Mouse (Mus musculus) midbrain, embryonic 14.5 days (tissue): ENCODE results near the gene Krt12. TPM values are rescaled to one million over a fixed set of nuclear protein-coding genes. Genes with fewer than 3 reads are reported as not detected.
A peak's percentile ranks its signal among the peaks of the same experiment; 100 is the strongest.

Experiments used
- ATAC-seq: fragments of 200-750 bp; cut with Nextera tagmentation; 2 replicates; pipeline ENCODE4 v1.8.0; 2017; ENCODE audit warnings: moderate number of reproducible peaks, moderate library complexity; ENCODE audit not compliant: low FRiP score, low TSS enrichment
- DNase-seq: peaks from one replicate; pipeline ENCODE4 v3.0.0-alpha.2; 2015
- H3K27ac ChIP-seq: fragments of 300-500 bp; sonication (generic); replicated peaks from 2 replicates; pipeline ENCODE4 v1.5.1; 2014; ENCODE audit warnings: mild to moderate bottlenecking, low read depth, low read length, moderate library complexity
- H3K27me3 ChIP-seq: fragments of 300-500 bp; sonication (generic); 2 replicates; pipeline ENCODE4 v1.6.1; 2014; ENCODE audit warnings: low read length, control low read depth, mixed read lengths; ENCODE audit not compliant: control insufficient read depth, insufficient read depth
- H3K36me3 ChIP-seq: fragments of 300-500 bp; sonication (generic); 2 replicates; pipeline ENCODE4 v1.6.1; 2014; ENCODE audit warnings: low read length, control low read depth; ENCODE audit not compliant: control insufficient read depth, insufficient read depth
- H3K4me1 ChIP-seq: fragments of 300-500 bp; sonication (generic); 2 replicates; pipeline ENCODE4 v1.6.1; 2014; ENCODE audit warnings: mild to moderate bottlenecking, antibody characterized with exemption, low read length, control low read depth; ENCODE audit not compliant: control insufficient read depth, insufficient read depth
- H3K4me2 ChIP-seq: fragments of 300-500 bp; sonication (generic); 2 replicates; pipeline ENCODE4 v1.6.1; 2014; ENCODE audit warnings: mild to moderate bottlenecking, low read length, moderate library complexity
- H3K4me3 ChIP-seq: fragments of 300-500 bp; sonication (generic); replicated peaks from 2 replicates; pipeline ENCODE4 v1.5.1; 2014; ENCODE audit warnings: low read depth, low read length
- H3K9ac ChIP-seq: fragments of 300-500 bp; sonication (generic); replicated peaks from 2 replicates; pipeline ENCODE4 v1.6.1; 2014; ENCODE audit warnings: mild to moderate bottlenecking, low read length, moderate library complexity
- H3K9me3 ChIP-seq: fragments of 300-500 bp; sonication (generic); 2 replicates; pipeline ENCODE4 v1.6.1; 2016; ENCODE audit warnings: low read length, control low read depth, mixed read lengths; ENCODE audit not compliant: control insufficient read depth
- WGBS: fragments of 180-500 bp; shearing (Covaris S2); extraction: QIAGEN DNeasy Blood & Tissue Kit; methylation state at CpG from one replicate; pipeline ENCODE4 v1.1.7; 2014; 5-methylcytosine and 5-hydroxymethylcytosine counted together
- polyA plus RNA-seq: library from polyadenylated mRNA; unstranded; fragments of >200 nt; fragmentation: Nextera tagmentation; extraction: Ambion mirVana; gene quantifications from 2 replicates; pipeline ENCODE4 v1.2.1, GENCODE M21; 2014

Gene Krt12
- polyA plus RNA-seq, 1 experiment from 2014 or later = not detected

- 86% methylated on average over 8 of the region's 8 CpGs for WGBS
- no peak overlapping the region for H3K27ac ChIP-seq
Measured at GRCm38 (mm10) chr11:99369853-99370451, 52.1 kb downstream of the Krt12 start.

GRCm38 (mm10) chr11:99369229-99369628 is 52.8 kb downstream of the Krt12 start:
- DNase-seq = peak; percentile 52
- Histone ChIP-seq H3K27me3 (no peaks in the 10 kb centered on the region), H3K4me1 (no peaks in the 10 kb centered on the region), H3K4me2 (no peak overlapping the region), H3K9ac (no peak overlapping the region), H3K9me3 (no peaks in the 10 kb centered on the region), H3K36me3 (no peaks in the 10 kb centered on the region), H3K27ac (no peak overlapping the region), H3K4me3 (no peak overlapping the region)
- 11% methylated on average over 3 of the region's 3 CpGs for WGBS
- no peak for ATAC-seq

More at GRCm38 (mm10) chr11:99369853-99370451, 52.1 kb downstream of the Krt12 start:
- no peak for ATAC-seq
- no peak overlapping the region for H3K4me2 ChIP-seq
- H3K9me3 ChIP-seq = no peaks in the 10 kb centered on the region
- no peak overlapping the region for H3K4me3 ChIP-seq
- H3K27me3 ChIP-seq = no peaks in the 10 kb centered on the region
- no peaks in the 10 kb centered on the region for H3K4me1 ChIP-seq
- H3K9ac ChIP-seq = no peak overlapping the region
- DNase-seq = peak; percentile 15
- H3K36me3 ChIP-seq = no peaks in the 10 kb centered on the region

DNA sequence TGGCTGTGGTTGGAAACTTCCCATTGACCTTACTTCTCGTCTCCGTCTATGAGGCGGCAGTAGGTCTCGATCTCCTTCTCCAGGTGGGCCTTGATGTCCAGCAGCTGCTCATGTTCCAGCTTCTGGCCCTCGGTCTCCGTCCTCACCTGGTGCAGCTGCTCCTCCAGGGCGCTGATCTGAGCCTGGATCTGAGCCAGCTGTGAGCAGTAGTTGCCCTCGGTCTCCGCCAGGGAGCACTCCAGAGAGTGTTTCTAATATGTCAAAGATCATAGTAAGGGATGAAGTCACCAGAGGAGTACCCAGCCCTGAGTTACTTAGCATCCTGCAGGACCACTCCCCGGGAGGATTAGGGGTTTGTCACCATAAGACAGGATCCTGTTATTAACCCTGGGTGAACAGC is 55.3 kb downstream of the Krt12 start:
- 51% methylated on average over 10 of the region's 10 CpGs for WGBS
- ATAC-seq (no peak), DNase-seq (no peak)
- Histone ChIP-seq H3K27me3 (no peaks in the 10 kb centered on the region), H3K9me3 (no peaks in the 10 kb centered on the region), H3K36me3 (no peaks in the 10 kb centered on the region), H3K9ac (no peak overlapping the region), H3K4me1 (no peaks in the 10 kb centered on the region), H3K27ac (no peak overlapping the region), H3K4me2 (no peak overlapping the region), H3K4me3 (no peak overlapping the region)

Other genes with a start within 250 kb of the Krt12 start
- 173 and 222 TPM in 2 replicates for gene Smarce1, start 191.2 kb downstream of the Krt12 start, polyA plus RNA-seq
- 4.1 and 6.9 TPM in 2 replicates for gene Krt222, start 178.2 kb downstream of the Krt12 start, polyA plus RNA-seq
- gene Krt24, start 137.0 kb downstream of the Krt12 start, polyA plus RNA-seq = not detected in 2 replicates
- gene Krt25, start 99.3 kb downstream of the Krt12 start, polyA plus RNA-seq = 0.11 TPM in 1 of 2 replicates, not detected in the other
- gene Krt26, start 84.3 kb downstream of the Krt12 start, polyA plus RNA-seq = 0.28 and 0.51 TPM in 2 replicates
- not detected in 2 replicates for gene Krt27, start 71.2 kb downstream of the Krt12 start, polyA plus RNA-seq
- gene Krt28, start 47.4 kb downstream of the Krt12 start, polyA plus RNA-seq = 0.17 and 0.26 TPM in 2 replicates
- gene Krt10, start 32.9 kb downstream of the Krt12 start, polyA plus RNA-seq = 33.8 and 37.9 TPM in 2 replicates
- gene Krt20, start 15.9 kb upstream of the Krt12 start, polyA plus RNA-seq = 0.11 TPM in 1 of 2 replicates, not detected in the other
- gene Krt23, start 70.9 kb upstream of the Krt12 start, polyA plus RNA-seq = 0.39 TPM in 1 of 2 replicates, not detected in the other
- gene Krt39, start 99.1 kb upstream of the Krt12 start, polyA plus RNA-seq = not detected in 2 replicates
- gene Krt40, start 120.9 kb upstream of the Krt12 start, polyA plus RNA-seq = not detected in 2 replicates
- gene Krtap3-3, start 128.6 kb upstream of the Krt12 start, polyA plus RNA-seq = not detected in 2 replicates
- gene Krtap3-2, start 134.6 kb upstream of the Krt12 start, polyA plus RNA-seq = not detected in 2 replicates
- gene Gm11939, start 137.2 kb upstream of the Krt12 start, polyA plus RNA-seq = not detected in 2 replicates
- not detected in 2 replicates for gene Krtap3-1, start 144.4 kb upstream of the Krt12 start, polyA plus RNA-seq
- gene Krtap1-5, start 158.8 kb upstream of the Krt12 start, polyA plus RNA-seq = not detected in 2 replicates
- gene Krtap1-4, start 161.4 kb upstream of the Krt12 start, polyA plus RNA-seq = not detected in 2 replicates
- not detected in 2 replicates for gene Krtap1-3, start 169.1 kb upstream of the Krt12 start, polyA plus RNA-seq
- not detected in 2 replicates for gene Krtap9-3, start 175.8 kb upstream of the Krt12 start, polyA plus RNA-seq
- gene Gm11938, start 181.0 kb upstream of the Krt12 start, polyA plus RNA-seq = not detected in 2 replicates
- not detected in 2 replicates for gene Gm11937, start 187.9 kb upstream of the Krt12 start, polyA plus RNA-seq
- gene Krtap2-4, start 192.6 kb upstream of the Krt12 start, polyA plus RNA-seq = not detected in 2 replicates
- not detected in 2 replicates for gene Gm11562, start 198.2 kb upstream of the Krt12 start, polyA plus RNA-seq
- gene Krtap4-1, start 206.0 kb upstream of the Krt12 start, polyA plus RNA-seq = not detected in 2 replicates
- gene Krtap4-2, start 212.8 kb upstream of the Krt12 start, polyA plus RNA-seq = not detected in 2 replicates
- gene Krtap4-7, start 221.8 kb upstream of the Krt12 start, polyA plus RNA-seq = not detected in 2 replicates
- not detected in 2 replicates for gene Gm11555, start 228.0 kb upstream of the Krt12 start, polyA plus RNA-seq
- gene Gm11563, start 236.7 kb upstream of the Krt12 start, polyA plus RNA-seq = not detected in 2 replicates
- gene Krtap4-6, start 243.7 kb upstream of the Krt12 start, polyA plus RNA-seq = not detected in 2 replicates